Mouse (Mus musculus) kidney, adult 9 months (tissue): ENCODE results near the gene Tnfrsf21.
A peak's percentile ranks its signal among the peaks of the same experiment; 100 is the strongest.

ENCODE experiments used
- DNase-seq: peaks from one replicate; pipeline ENCODE4 v3.0.0; 2022

Tnfrsf21 gene

GRCm38 (mm10) chr17:43016371-43017331, at the start of gene Tnfrsf21:
Tnfrsf21 (plus strand) TSS chr17:43016555.
- peak; percentile 96 for DNase-seq

GRCm38 (mm10) chr17:42968174-42968573, 48.2 kb upstream of the Tnfrsf21 start:
- DNase-seq, result no peak

GRCm38 (mm10) chr17:42975312-42975996, 40.9 kb upstream of the Tnfrsf21 start:
- DNase-seq, result no peak

GRCm38 (mm10) chr17:42977766-42978165, 38.6 kb upstream of the Tnfrsf21 start:
- no peak for DNase-seq

GRCm38 (mm10) chr17:42978345-42978744, 38.0 kb upstream of the Tnfrsf21 start:
- no peak for DNase-seq

GRCm38 (mm10) chr17:42981806-42982205, 34.5 kb upstream of the Tnfrsf21 start:
- no peak for DNase-seq

GRCm38 (mm10) chr17:42982568-42982967, 33.8 kb upstream of the Tnfrsf21 start:
- no peak for DNase-seq

- peak; percentile 36 for DNase-seq
Observed at GRCm38 (mm10) chr17:42985837-42986589, 30.3 kb upstream of the Tnfrsf21 start.

GRCm38 (mm10) chr17:42987692-42988091, 28.7 kb upstream of the Tnfrsf21 start:
- DNase-seq, result peak; percentile 38

- no peak for DNase-seq
Observed at GRCm38 (mm10) chr17:42989981-42990380, 26.4 kb upstream of the Tnfrsf21 start.

- DNase-seq, result peak; percentile 56
Observed at GRCm38 (mm10) chr17:42991112-42991511, 25.2 kb upstream of the Tnfrsf21 start.

- no peak for DNase-seq
Observed at GRCm38 (mm10) chr17:42999446-42999977, 16.8 kb upstream of the Tnfrsf21 start.

- DNase-seq, result no peak
Observed at GRCm38 (mm10) chr17:43000598-43000997, 15.8 kb upstream of the Tnfrsf21 start.

- DNase-seq, result peak; percentile 76
Observed at GRCm38 (mm10) chr17:43012718-43013117, 3.6 kb upstream of the Tnfrsf21 start.

- DNase-seq, result no peak
Observed at GRCm38 (mm10) chr17:43017341-43018052, 1.1 kb downstream of the Tnfrsf21 start.

- no peak for DNase-seq
Observed at GRCm38 (mm10) chr17:43018071-43018470, 1.7 kb downstream of the Tnfrsf21 start.

- DNase-seq, result no peak
Observed at GRCm38 (mm10) chr17:43019660-43020059, 3.3 kb downstream of the Tnfrsf21 start.

- no peak for DNase-seq
Observed at GRCm38 (mm10) chr17:43021017-43021416, 4.7 kb downstream of the Tnfrsf21 start.

GRCm38 (mm10) chr17:43022056-43022455, 5.7 kb downstream of the Tnfrsf21 start:
- DNase-seq, result no peak

- peak; percentile 63 for DNase-seq
Observed at GRCm38 (mm10) chr17:43023637-43024217, 7.4 kb downstream of the Tnfrsf21 start.

- DNase-seq, result no peak
Observed at GRCm38 (mm10) chr17:43024531-43024930, 8.2 kb downstream of the Tnfrsf21 start.

- no peak for DNase-seq
Observed at GRCm38 (mm10) chr17:43025048-43025447, 8.7 kb downstream of the Tnfrsf21 start.
